Mouse (Mus musculus) right cerebral cortex, postnatal 25 days (tissue): ENCODE results near the gene Crygn.

Source experiments
- DNase-seq: peaks from one replicate; pipeline ENCODE4 v3.0.0; 2022

Crygn gene

GRCm38 (mm10) chr5:24743956-24744355, 13.9 kb downstream of the Crygn start:
- no peak for DNase-seq

- DNase-seq: no peak
These were observed 16.5 kb downstream of the Crygn start for GRCm38 (mm10) chr5:24741172-24741885.

GRCm38 (mm10) chr5:24739141-24739753, 18.6 kb downstream of the Crygn start:
- DNase-seq: no peak

- no peak for DNase-seq
These were observed 19.3 kb downstream of the Crygn start for GRCm38 (mm10) chr5:24738517-24738916.

GRCm38 (mm10) chr5:24737595-24737994, 20.2 kb downstream of the Crygn start:
- no peak for DNase-seq

GRCm38 (mm10) chr5:24733771-24734426, 23.9 kb downstream of the Crygn start:
- no peak for DNase-seq

GRCm38 (mm10) chr5:24733134-24733533, 24.7 kb downstream of the Crygn start:
- DNase-seq: no peak

- DNase-seq: no peak
These were observed 26.8 kb downstream of the Crygn start for GRCm38 (mm10) chr5:24730986-24731385.

- no peak for DNase-seq
These were observed 27.3 kb downstream of the Crygn start, which contains the start of gene Wdr86 for GRCm38 (mm10) chr5:24730488-24730871. TSS of gene Wdr86 (minus strand) at chr5:24730727.

- no peak for DNase-seq
These were observed 27.9 kb downstream of the Crygn start for GRCm38 (mm10) chr5:24729797-24730487.

GRCm38 (mm10) chr5:24726901-24727836, 30.6 kb downstream of the Crygn start:
- no peak for DNase-seq

GRCm38 (mm10) chr5:24725897-24726296, 31.9 kb downstream of the Crygn start:
- DNase-seq: no peak

- no peak for DNase-seq
These were observed 33.0 kb downstream of the Crygn start for GRCm38 (mm10) chr5:24724805-24725204.

- no peak for DNase-seq
These were observed 33.6 kb downstream of the Crygn start for GRCm38 (mm10) chr5:24724270-24724634.

GRCm38 (mm10) chr5:24723527-24724269, 34.1 kb downstream of the Crygn start:
- no peak for DNase-seq

- no peak for DNase-seq
These were observed 38.0 kb downstream of the Crygn start for GRCm38 (mm10) chr5:24719852-24720251.

- no peak for DNase-seq
These were observed 39.7 kb downstream of the Crygn start for GRCm38 (mm10) chr5:24718076-24718475.

- no peak for DNase-seq
These were observed 43.8 kb downstream of the Crygn start for GRCm38 (mm10) chr5:24713987-24714386.

- no peak for DNase-seq
These were observed 44.6 kb downstream of the Crygn start for GRCm38 (mm10) chr5:24713199-24713598.

- no peak for DNase-seq
These were observed 46.2 kb downstream of the Crygn start for GRCm38 (mm10) chr5:24711615-24712014.

GRCm38 (mm10) chr5:24709962-24710361, 47.8 kb downstream of the Crygn start:
- no peak for DNase-seq

- no peak for DNase-seq
These were observed 53.2 kb downstream of the Crygn start for GRCm38 (mm10) chr5:24704615-24705014.
